Mouse (Mus musculus) naive thymus-derived CD4-positive, alpha-beta T cell, adult 5 months (primary cell): ENCODE results near the gene Mfsd7a. TPM values are rescaled to one million over a fixed set of nuclear protein-coding genes. Genes with fewer than 3 reads are reported as not detected.

Experiments used
- polyA plus RNA-seq: library from polyadenylated mRNA; unstranded; fragments of 100-300 nt; shearing (Covaris generic); gene quantifications from one replicate; pipeline ENCODE4 v1.2.1, GENCODE M21; 2017

Gene Mfsd7a
- polyA plus RNA-seq = not detected

GRCm38 (mm10) chr5:108448785-108449668 lies at the start of gene Mfsd7a:
Mfsd7a (minus strand) TSS chr5:108448891.

GRCm38 (mm10) chr5:108461082-108462065 lies 12.7 kb upstream of the Mfsd7a start, which contains the start of gene Pcgf3:
Pcgf3 (plus strand) TSS chr5:108461232.

GRCm38 (mm10) chr5:108433804-108434587 lies 14.7 kb downstream of the Mfsd7a start, which contains the start of gene Atp5k:
Atp5k (minus strand) TSS chr5:108434448.

Other genes starting within 250 kb of the Mfsd7a start
- gene Dr1, start 180.0 kb downstream of the Mfsd7a start, polyA plus RNA-seq = 39.6 TPM
- gene Pigg, start 136.3 kb downstream of the Mfsd7a start, polyA plus RNA-seq = 2.3 TPM
- gene Gm42517, start 81.0 kb downstream of the Mfsd7a start, polyA plus RNA-seq = not detected
- 0.57 TPM for gene Pde6b, start 60.5 kb downstream of the Mfsd7a start, polyA plus RNA-seq
- 89.3 TPM for gene Atp5k, start 14.4 kb downstream of the Mfsd7a start, polyA plus RNA-seq
- 13.3 TPM for gene Pcgf3, start 12.3 kb upstream of the Mfsd7a start, polyA plus RNA-seq
- not detected for gene Cplx1, start 101.1 kb upstream of the Mfsd7a start, polyA plus RNA-seq
- 210 TPM for gene Gak, start 180.9 kb upstream of the Mfsd7a start, polyA plus RNA-seq
- gene Tmem175, start 180.9 kb upstream of the Mfsd7a start, polyA plus RNA-seq = 22.5 TPM
- gene Idua, start 211.4 kb upstream of the Mfsd7a start, polyA plus RNA-seq = 31.0 TPM
- gene Dgkq, start 220.8 kb upstream of the Mfsd7a start, polyA plus RNA-seq = 24.7 TPM
- gene Slc26a1, start 226.7 kb upstream of the Mfsd7a start, polyA plus RNA-seq = 0.11 TPM
- 6.1 TPM for gene Fgfrl1, start 243.5 kb upstream of the Mfsd7a start, polyA plus RNA-seq